24 mouse cellular contexts compared by ENCODE assay signal in genomic region chr1:191587062-191587461, GRCm38 (mm10). TPM values are rescaled to one million over a fixed set of nuclear protein-coding genes. Genes with fewer than 3 reads are reported as not detected.
A peak's percentile ranks its signal among the peaks of the same experiment; 100 is the strongest.
DNase-seq lines count a peak whose midpoint lies in the region; ATAC-seq and TF ChIP-seq lines count a peak whose summit lies in the region.
"Had no signal": no experiment of that assay in that cellular context is flagged by ENCODE, and none has a peak within 500 bp of the region (broad histone marks: within the 10 kb centered on the region; RNA-seq: fewer than 3 reads in every experiment).

No protein-coding gene starts in this region.

- no peak for DNase-seq in heart, postnatal 0 days (ENCODE audit: low spot score)
- no peak for DNase-seq in heart, adult 8-10 months (ENCODE audit: low spot score)
- DNase-seq in liver, adult 2 months (ENCODE audit: extremely low read depth, low read depth, low spot score), result peak; percentile 36
- no peak for DNase-seq in CH12.LX (ENCODE audit: extremely low read depth)
- DNase-seq in spleen, postnatal 36 days (ENCODE audit: low spot score in 2 of 2), result no peak
- DNase-seq: cerebellum, adult 9-11 months; gastrocnemius, postnatal 25 days; heart, postnatal 36 days; kidney, adult 11 months; kidney, postnatal 25 days; layer of hippocampus, adult 9-11 months; lung, postnatal 14 days; retina, postnatal 1 day; right cerebral cortex, postnatal 4 days; thymus, postnatal 36 days had no signal

- H3K9ac ChIP-seq in heart, postnatal 0 days (replicated peaks; ENCODE audit: low read depth, low read length), result no peak overlapping the region
- H3K9ac ChIP-seq in liver, adult 2 months (ENCODE audit: low read depth, low read length), result no peak overlapping the region
- H3K9ac ChIP-seq in liver, embryonic 12.5 days, result no peak overlapping the region
- no peak overlapping the region for H3K9ac ChIP-seq in CH12.LX (ENCODE audit: insufficient read depth, low read depth)
- H3K9ac ChIP-seq: embryonic facial prominence, embryonic 12.5 days; heart, embryonic 13.5 days; hindbrain, embryonic 15.5 days; liver, embryonic 14.5 days had no signal

- no peaks in the 10 kb centered on the region for H3K27me3 ChIP-seq in heart, postnatal 0 days (ENCODE audit: control insufficient read depth, insufficient read depth, low read length)
- no peaks in the 10 kb centered on the region for H3K27me3 ChIP-seq in liver, adult 2 months (ENCODE audit: control insufficient read depth, insufficient read depth, low read length)
- H3K27me3 ChIP-seq in liver, embryonic 12.5 days (replicated peaks), result no peaks in the 10 kb centered on the region
- no peaks in the 10 kb centered on the region for H3K27me3 ChIP-seq in CH12.LX (replicated peaks)
- H3K27me3 ChIP-seq: embryonic facial prominence, embryonic 12.5 days; heart, embryonic 13.5 days; hindbrain, embryonic 15.5 days had no signal

- TF ChIP-seq EP300 in heart, postnatal 0 days (IDR thresholded peaks at IDR 0.05; ENCODE audit: low read depth), result no peak
- TF ChIP-seq EP300 in CH12.LX (IDR thresholded peaks at IDR 0.05; ENCODE audit: low read length), result no peak

- 0 out of 2 replicates have a peak, but pooled peaks cover 3% of the 10 kb centered on the region for H3K9me3 ChIP-seq in heart, postnatal 0 days (replicated peaks; ENCODE audit: control insufficient read depth, low read length)
- no peaks in the 10 kb centered on the region for H3K9me3 ChIP-seq in liver, embryonic 12.5 days (replicated peaks)
- H3K9me3 ChIP-seq in CH12.LX (replicated peaks; ENCODE audit: low read length), result no peaks in the 10 kb centered on the region
- H3K9me3 ChIP-seq: embryonic facial prominence, embryonic 12.5 days; heart, embryonic 13.5 days; hindbrain, embryonic 15.5 days had no signal

- TF ChIP-seq POLR2A in liver, adult 2 months (IDR thresholded peaks at IDR 0.05; ENCODE audit: extremely low read depth, insufficient read depth, low read length), result no peak
- TF ChIP-seq POLR2A in CH12.LX (IDR thresholded peaks at IDR 0.05; ENCODE audit: low read depth, low read length), result no peak
- TF ChIP-seq POLR2A in cortical plate, adult 2 months (IDR thresholded peaks at IDR 0.05; ENCODE audit: extremely low read depth, insufficient read depth, low read length), result no peak

- in situ Hi-C loops in CH12.LX (cut with MboI; ENCODE audit: low pct_ligation_motif_present, low pct_unique_long_range_greater_than_20kb, low sequenced_read_pairs), result no loop called here

- H3K4me3 ChIP-seq in heart, postnatal 0 days (ENCODE audit: low read depth, low read length), result no peak overlapping the region
- H3K4me3 ChIP-seq in liver, adult 2 months (ENCODE audit: insufficient read depth, low read depth, low read length), result no peak overlapping the region
- H3K4me3 ChIP-seq in liver, embryonic 12.5 days, result no peak overlapping the region
- no peak overlapping the region for H3K4me3 ChIP-seq in CH12.LX (replicated peaks in 1 of 3; ENCODE audit: low read depth in 2 of 3, low read length in 2 of 3, poor library complexity in 1 of 3)
- no peak overlapping the region for H3K4me3 ChIP-seq in cortical plate, adult 2 months (ENCODE audit: insufficient read depth, low read length)
- H3K4me3 ChIP-seq: embryonic facial prominence, embryonic 12.5 days; erythroblast, embryonic 14.5 days; heart, embryonic 13.5 days; hindbrain, embryonic 15.5 days had no signal

- WGBS in heart, postnatal 0 days, result 84% methylated on average over 3 of the region's 3 CpGs
- WGBS in liver, adult 2 months, result 77% methylated on average over 3 of the region's 3 CpGs
- WGBS in liver, embryonic 12.5 days (ENCODE audit: insufficient replicate concordance), result 83% methylated on average over 3 of the region's 3 CpGs

- H3K27ac ChIP-seq in heart, postnatal 0 days (ENCODE audit: low read depth), result no peak overlapping the region
- peak overlapping the region; percentile 91 for H3K27ac ChIP-seq in liver, adult 2 months (replicated peaks; ENCODE audit: insufficient read depth, low read depth, low read length)
- no peak overlapping the region for H3K27ac ChIP-seq in liver, embryonic 12.5 days
- H3K27ac ChIP-seq in CH12.LX (ENCODE audit: insufficient read depth, low read depth), result no peak overlapping the region
- H3K27ac ChIP-seq in cortical plate, adult 2 months (ENCODE audit: insufficient read depth, low read length), result no peak overlapping the region
- H3K27ac ChIP-seq: embryonic facial prominence, embryonic 12.5 days; heart, embryonic 13.5 days; hindbrain, embryonic 15.5 days; liver, embryonic 14.5 days had no signal

- no peak overlapping the region for H3K4me2 ChIP-seq in heart, postnatal 0 days (ENCODE audit: low read depth, low read length)
- H3K4me2 ChIP-seq in liver, embryonic 12.5 days, result no peak overlapping the region
- H3K4me2 ChIP-seq in CH12.LX (ENCODE audit: insufficient read depth, low read depth, poor library complexity, severe bottlenecking), result no peak overlapping the region
- H3K4me2 ChIP-seq: embryonic facial prominence, embryonic 12.5 days; heart, embryonic 13.5 days; hindbrain, embryonic 15.5 days had no signal

- peaks cover 3% of the 10 kb centered on the region; the same call in 1 of the 2 replicates for H3K79me2 ChIP-seq in liver, adult 2 months (ENCODE audit: control insufficient read depth, insufficient read depth, low read length)
- peaks cover 12% of the 10 kb centered on the region for H3K79me2 ChIP-seq in CH12.LX (replicated peaks; ENCODE audit: control insufficient read depth, extremely low read depth, insufficient read depth, poor library complexity, severe bottlenecking)

- peak; percentile 33 for TF ChIP-seq CTCF in heart, postnatal 0 days (IDR thresholded peaks at IDR 0.05; ENCODE audit: low read depth)
- 0 out of 2 replicates have a peak, but pooled peaks have one; percentile 10 for TF ChIP-seq CTCF in liver, adult 2 months (IDR thresholded peaks at IDR 0.05; ENCODE audit: low read depth, low read length)
- peak in 1 of 2 experiments; percentile 25; a peak in 2 of 4 replicates for TF ChIP-seq CTCF in CH12.LX (conservative IDR thresholded peaks at IDR 0.05 in 1 of 2, IDR thresholded peaks at IDR 0.05 in 1 of 2; ENCODE audit: low read depth in 2 of 2, low read length in 2 of 2)
- TF ChIP-seq CTCF in cortical plate, adult 2 months (IDR thresholded peaks at IDR 0.05; ENCODE audit: extremely low read depth, insufficient read depth, low read length), result peak; percentile 47; the same call in 1 of the 2 replicates

- H3K4me1 ChIP-seq in heart, postnatal 0 days (ENCODE audit: control insufficient read depth, insufficient read depth), result peaks cover 3% of the 10 kb centered on the region; the same call in 1 of the 2 replicates
- H3K4me1 ChIP-seq in liver, adult 2 months (ENCODE audit: control insufficient read depth, insufficient read depth, low read length), result peaks cover 19% of the 10 kb centered on the region
- H3K4me1 ChIP-seq in liver, embryonic 12.5 days, result no peaks in the 10 kb centered on the region
- H3K4me1 ChIP-seq in CH12.LX (ENCODE audit: control insufficient read depth in 1 of 2, insufficient read depth in 2 of 2), result no peaks in the 10 kb centered on the region
- peaks cover 2% of the 10 kb centered on the region; the same call in 1 of the 2 replicates for H3K4me1 ChIP-seq in cortical plate, adult 2 months (ENCODE audit: control insufficient read depth, insufficient read depth, low read length)
- H3K4me1 ChIP-seq: embryonic facial prominence, embryonic 12.5 days; hindbrain, embryonic 15.5 days had no signal

- TF ChIP-seq RAD21 in CH12.LX (IDR thresholded peaks at IDR 0.05; ENCODE audit: low read depth, low read length), result peak; percentile 29

- peaks cover 56% of the 10 kb centered on the region for H3K36me3 ChIP-seq in heart, postnatal 0 days (replicated peaks; ENCODE audit: control insufficient read depth, insufficient read depth, low read length)
- peaks cover 13% of the 10 kb centered on the region for H3K36me3 ChIP-seq in liver, adult 2 months (ENCODE audit: control insufficient read depth, insufficient read depth, low read length)
- peaks cover 95% of the 10 kb centered on the region for H3K36me3 ChIP-seq in liver, embryonic 12.5 days
- H3K36me3 ChIP-seq in CH12.LX (replicated peaks in 1 of 2; ENCODE audit: control insufficient read depth in 1 of 2, insufficient read depth in 1 of 2, low read length in 1 of 2), result peaks cover 52 to 93% of the 10 kb centered on the region in 2 experiments

- dilution Hi-C loops in CH12.LX (cut with MboI; ENCODE audit: extremely low pct_ligation_motif_present, extremely low pct_unique_long_range_greater_than_20kb, low sequenced_read_pairs), result no loop called here

- no peak for ATAC-seq in heart, postnatal 0 days (ENCODE audit: insufficient read depth, low read depth)
- no peak for ATAC-seq in liver, embryonic 12.5 days
- ATAC-seq: forebrain, embryonic 14.5 days; midbrain, embryonic 16.5 days had no signal

TF ChIP-seq in CH12.LX, 34 proteins besides CTCF, POLR2A, EP300 and RAD21 (continues in another document):
- TF ChIP-seq CHD2 (IDR thresholded peaks at IDR 0.05; ENCODE audit: low read length) (no peak), TBP (conservative IDR thresholded peaks at IDR 0.05; ENCODE audit: low read depth, low read length) (no peak), KAT2A (IDR thresholded peaks at IDR 0.05; ENCODE audit: insufficient replicate concordance, low read length) (no peak), ZNF384 (IDR thresholded peaks at IDR 0.05; ENCODE audit: low read depth, low read length) (no peak)

RNA-seq across cellular contexts. Expression of gene Ints7, which starts 11.6 kb away (rescaled TPM):
- 33.2 and 33.8 TPM in 2 replicates for total RNA-seq in heart, postnatal 0 days (2014; rRNA removed; ENCODE audit: low replicate concordance)
- 14.1 and 15.1 TPM in 2 replicates for polyA plus RNA-seq in heart, postnatal 0 days (2015; fragmentation: Nextera tagmentation; extraction: Ambion mirVana)
- 10 to 100 TPM in 3 of 4 experiments, 1 to 10 TPM in 1; 9.7 to 11.2 (median 10.8) TPM for total RNA-seq in heart, adult 8-10 months (2022)
- total RNA-seq in liver, adult 2 months (2014; rRNA removed), result 10.9 and 11.7 TPM in 2 replicates
- polyA plus RNA-seq in liver, adult 2 months (2012; rRNA removed), result 9.4 and 9.5 TPM in 2 replicates
- polyA plus RNA-seq in liver, embryonic 12.5 days (2016; fragmentation: Nextera tagmentation; extraction: Ambion mirVana), result 39.5 and 41.3 TPM in 2 replicates
- total RNA-seq in CH12.LX (2012; rRNA removed) (30.4 and 33.7 TPM in 2 replicates), CH12.LX (2014; rRNA removed) (46.7 and 50.5 TPM in 2 replicates)
- polyA plus RNA-seq in CH12.LX (2012; ENCODE audit: insufficient read length, low read depth), result 58.8 and 60.4 TPM in 2 replicates
- 47.3 and 50.6 TPM in 2 replicates for polyA plus RNA-seq in cortical plate, adult 2 months (2012; rRNA removed)

RNA-seq across cellular contexts. Expression of gene Dtl, which starts 11.7 kb away (rescaled TPM):
- 4.1 and 7.6 TPM in 2 replicates for total RNA-seq in heart, postnatal 0 days (2014; rRNA removed; ENCODE audit: low replicate concordance)
- 5.9 and 6.2 TPM in 2 replicates for polyA plus RNA-seq in heart, postnatal 0 days (2015; fragmentation: Nextera tagmentation; extraction: Ambion mirVana)
- total RNA-seq in heart, adult 8-10 months (2022), result under 1 TPM; 0.06 to 0.34 (median 0.20) TPM
- total RNA-seq in liver, adult 2 months (2014; rRNA removed), result 0.28 and 0.74 TPM in 2 replicates
- polyA plus RNA-seq in liver, adult 2 months (2012; rRNA removed), result 0.07 TPM in 2 replicates
- polyA plus RNA-seq in liver, embryonic 12.5 days (2016; fragmentation: Nextera tagmentation; extraction: Ambion mirVana), result 59.6 and 60.2 TPM in 2 replicates
- total RNA-seq in CH12.LX (2012; rRNA removed), result 31.8 and 35.0 TPM in 2 replicates
- 37.7 and 37.9 TPM in 2 replicates for total RNA-seq in CH12.LX (2014; rRNA removed)
- polyA plus RNA-seq in CH12.LX (2012; ENCODE audit: insufficient read length, low read depth), result 55.8 and 65.2 TPM in 2 replicates
- 5.1 and 5.3 TPM in 2 replicates for polyA plus RNA-seq in cortical plate, adult 2 months (2012; rRNA removed)
